Mouse (Mus musculus): ENCODE measurements around the gene Tgds. TPM values are rescaled to one million over a fixed set of nuclear protein-coding genes. Genes with fewer than 3 reads are reported as not detected.
"Not testable (repeated sequence)": the region's sequence is repeated elsewhere in the genome, so short reads cannot be mapped to it uniquely, and the experiment has no call there.

Tgds gene
- 10.9 and 11.7 TPM in 2 replicates for polyA plus RNA-seq (2012; rRNA removed)

DNA sequence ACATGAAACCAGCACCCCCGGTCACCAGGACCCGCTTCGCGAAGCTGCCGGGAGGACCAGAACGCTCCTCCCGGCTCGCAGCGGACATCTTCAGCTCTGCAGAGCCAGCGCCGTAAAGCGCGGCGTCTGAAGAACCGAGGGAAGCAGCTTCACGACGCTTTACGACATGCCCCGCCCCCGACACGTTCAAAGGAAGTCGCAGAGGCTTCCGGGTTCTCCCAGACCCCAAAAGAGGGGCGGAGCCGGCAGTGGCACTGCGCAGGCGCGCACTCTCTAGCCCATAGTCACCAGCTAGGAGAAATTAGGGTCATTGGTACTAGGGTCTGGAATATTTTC is at the start of gene Tgds:
Gene Tgds (minus strand): TSS at position 114 of the 336 bp plus-strand sequence.
- under 1% methylated on average over 28 of the region's 28 CpGs for WGBS
- peak; percentile 99 for DNase-seq (ENCODE audit: low read depth, low spot score)

DNA sequence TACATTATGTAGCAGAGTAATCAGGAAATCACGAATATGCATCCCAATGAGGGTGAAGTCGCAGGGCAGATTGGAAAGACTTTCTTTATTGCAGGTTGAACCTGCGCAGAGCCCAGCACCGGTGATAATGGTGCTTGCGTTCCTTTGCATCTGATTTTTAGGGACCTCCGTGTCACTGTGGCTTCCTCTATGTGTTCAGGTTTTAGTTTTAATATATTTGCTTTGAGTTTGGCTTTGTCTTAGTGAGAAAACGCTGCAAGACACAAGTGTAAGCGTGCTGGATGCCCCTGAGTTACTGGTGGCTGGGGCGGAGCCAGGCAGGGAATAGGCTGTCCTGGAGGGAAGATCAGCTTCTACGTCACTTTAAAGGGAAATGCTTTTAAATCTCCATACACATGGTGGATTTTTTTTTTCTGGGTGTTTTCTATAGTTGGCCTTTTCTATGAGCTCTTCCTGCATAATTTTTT is 48.2 kb upstream of the Tgds start:
- DNase-seq (ENCODE audit: low read depth, low spot score): peak; percentile 35
- WGBS: 6% methylated on average over 10 of the region's 10 CpGs

DNA sequence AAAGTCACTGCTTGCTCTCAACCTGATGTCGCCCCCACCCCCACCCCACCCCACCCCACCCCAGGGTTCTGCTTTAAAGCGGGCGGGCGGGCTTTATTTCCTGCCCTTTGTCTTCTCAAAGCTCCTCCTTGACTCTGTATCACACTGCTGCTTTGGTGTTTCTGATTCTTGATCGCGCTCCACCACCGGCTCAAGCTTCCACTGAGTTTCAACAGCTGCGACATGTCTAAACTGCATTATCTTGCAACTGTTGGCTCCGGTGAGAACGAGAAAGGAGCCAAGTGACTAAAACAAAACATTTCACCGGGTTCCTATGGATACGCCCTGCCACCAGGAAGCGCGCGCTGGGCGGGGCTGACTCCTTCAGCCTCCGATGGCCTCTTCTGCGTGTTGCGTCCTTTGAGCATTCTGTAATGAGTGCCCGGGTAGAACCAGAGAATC is 47.6 kb upstream of the Tgds start:
- peak; percentile 68 for DNase-seq (ENCODE audit: low read depth, low spot score)
- under 1% methylated on average over 20 of the region's 20 CpGs for WGBS

DNA sequence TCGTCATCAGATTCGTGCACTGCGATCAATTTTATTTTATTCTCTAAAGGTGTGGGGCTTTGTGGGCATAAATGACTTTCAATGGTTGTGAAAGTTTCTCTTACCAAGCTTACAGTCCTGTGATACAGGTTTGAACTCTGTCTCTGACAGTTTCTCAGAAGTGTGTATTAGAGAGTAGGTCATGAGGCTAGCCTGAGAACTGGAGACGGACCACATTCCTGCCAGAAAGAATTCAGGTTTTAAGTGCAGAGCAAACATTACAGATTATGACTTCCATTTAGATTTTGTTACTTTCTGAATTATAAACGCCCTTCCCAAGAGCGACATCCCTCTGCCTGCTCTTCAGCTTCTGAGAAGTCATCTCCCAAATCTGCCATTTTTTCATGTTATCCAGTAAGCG is 47.1 kb upstream of the Tgds start:
- 31% methylated on average over 7 of the region's 7 CpGs for WGBS
- no peak for DNase-seq (ENCODE audit: low read depth, low spot score)

DNA sequence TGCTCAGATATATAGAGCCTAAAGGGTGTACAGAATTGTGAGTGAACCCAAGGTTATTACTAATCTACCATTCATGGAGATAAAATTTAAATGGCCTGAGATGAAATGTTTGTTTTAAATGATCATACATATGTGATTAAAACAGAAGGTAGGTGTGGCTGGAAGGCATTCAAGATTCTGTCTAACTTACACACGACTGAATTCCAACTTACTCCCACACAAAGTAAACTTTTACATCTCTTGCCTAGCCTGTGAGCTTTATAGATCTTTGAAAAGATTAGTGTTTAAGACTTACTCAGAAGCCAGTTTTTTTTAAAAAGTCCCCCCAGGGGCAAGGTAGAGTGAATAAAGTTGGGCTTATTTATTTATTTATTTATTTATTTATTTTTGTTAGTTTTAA is 46.7 kb upstream of the Tgds start:
- WGBS: 10% methylated on average over 1 of the region's 1 CpGs
- DNase-seq (ENCODE audit: low read depth, low spot score): no peak

DNA sequence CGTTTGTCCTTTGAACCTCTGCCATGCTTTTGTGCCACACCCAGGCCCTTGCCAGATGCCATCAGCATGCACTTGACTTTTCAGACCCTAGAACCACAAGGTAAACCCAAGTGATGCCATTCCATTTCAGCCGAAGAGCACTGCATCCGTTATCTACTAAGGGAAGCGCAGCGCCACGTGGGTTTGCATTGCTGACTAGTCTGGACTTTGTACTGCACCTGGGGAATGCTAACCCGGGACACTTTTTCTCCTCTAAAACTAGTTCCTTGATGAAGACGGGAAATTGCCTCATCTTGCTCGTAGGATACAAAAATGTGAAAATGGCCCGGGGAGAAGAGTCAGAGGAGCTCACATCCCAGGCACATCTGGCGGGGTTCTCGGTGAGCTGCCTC is 43.1 kb upstream of the Tgds start:
- 45% methylated on average over 12 of the region's 12 CpGs for WGBS
- no peak for DNase-seq (ENCODE audit: low read depth, low spot score)

DNA sequence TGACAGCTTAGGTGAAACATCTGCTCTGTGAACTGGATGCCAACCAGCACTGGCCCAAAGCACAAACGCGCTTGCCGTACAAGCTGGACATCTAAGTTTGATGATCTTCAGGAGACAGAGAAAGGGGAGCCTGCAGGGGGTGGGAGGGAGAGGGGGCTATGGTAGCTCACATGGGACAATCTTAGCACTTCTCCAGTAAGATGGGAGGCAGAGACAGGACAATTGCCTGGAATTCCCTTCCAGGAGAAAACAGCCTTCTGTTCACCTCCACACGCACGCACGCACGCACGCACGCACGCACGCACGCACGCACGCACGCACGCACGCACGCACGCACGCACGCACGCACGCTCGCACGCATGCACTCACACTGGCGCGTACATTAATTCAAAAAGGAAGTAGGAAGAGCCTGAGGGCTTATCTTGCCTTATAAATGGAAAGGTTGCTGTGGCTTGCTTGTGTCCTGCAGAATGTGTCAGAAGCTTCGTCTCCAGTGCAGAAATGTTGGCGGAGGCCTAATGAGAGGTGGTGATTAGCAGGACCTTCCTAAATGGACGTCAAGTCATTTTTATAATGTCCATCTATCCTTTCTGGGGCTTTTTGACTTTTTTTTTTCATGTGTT is 42.6 kb upstream of the Tgds start:
- no peak for DNase-seq (ENCODE audit: low read depth, low spot score)
- 83% methylated on average over 30 of the region's 30 CpGs for WGBS

DNA sequence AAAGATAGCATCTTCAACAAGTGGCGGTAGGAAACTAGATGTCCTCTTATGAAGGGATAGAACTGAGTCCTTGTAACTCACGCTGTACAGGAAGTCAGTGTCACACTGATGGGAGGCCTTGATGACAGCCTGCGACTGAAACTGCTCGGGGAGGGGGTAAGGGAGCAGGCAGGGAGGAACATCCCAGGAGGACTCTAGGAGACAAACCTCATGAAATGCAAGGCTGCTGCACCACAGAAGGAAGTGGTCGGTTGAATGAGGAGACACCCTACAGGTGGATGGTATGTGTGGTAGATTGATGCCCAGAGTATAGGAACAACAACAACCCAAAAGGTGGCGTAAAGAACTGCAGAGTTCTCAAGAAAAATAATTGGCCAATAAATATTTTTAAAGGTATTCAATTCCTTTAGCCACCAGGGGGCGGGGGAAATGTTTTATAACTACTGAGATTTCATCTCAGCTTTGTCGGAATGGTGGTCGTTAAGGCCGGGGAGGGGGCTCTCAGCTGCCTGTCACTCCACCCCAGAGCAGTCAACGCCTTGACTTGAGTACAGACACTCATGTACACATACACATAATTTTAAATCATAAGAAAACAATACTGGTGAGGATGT is 41.1 kb upstream of the Tgds start:
- no peak for DNase-seq (ENCODE audit: low read depth, low spot score)
- 73% methylated on average over 11 of the region's 11 CpGs for WGBS

DNA sequence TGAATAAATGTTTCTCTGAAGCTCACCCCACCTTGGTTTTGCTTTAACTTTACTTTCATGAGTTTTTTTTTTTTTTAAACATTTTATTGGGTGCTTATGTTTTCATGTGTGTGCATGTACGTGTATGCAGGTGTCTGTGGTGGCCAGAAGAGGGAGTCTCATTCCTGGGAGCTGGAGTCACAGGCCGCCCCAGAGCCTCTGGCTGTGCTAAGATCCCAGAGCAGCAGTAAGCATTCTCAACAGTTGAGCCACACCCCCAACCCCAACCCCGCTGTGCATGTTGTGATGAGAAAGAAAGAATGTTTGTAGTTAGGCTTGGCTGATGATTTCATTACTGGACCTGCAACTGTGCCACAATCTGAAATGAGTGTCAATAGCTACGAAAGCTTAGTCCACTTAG is 36.2 kb upstream of the Tgds start:
- DNase-seq (ENCODE audit: low read depth, low spot score): no peak
- 97% methylated on average over 4 of the region's 4 CpGs for WGBS

DNA sequence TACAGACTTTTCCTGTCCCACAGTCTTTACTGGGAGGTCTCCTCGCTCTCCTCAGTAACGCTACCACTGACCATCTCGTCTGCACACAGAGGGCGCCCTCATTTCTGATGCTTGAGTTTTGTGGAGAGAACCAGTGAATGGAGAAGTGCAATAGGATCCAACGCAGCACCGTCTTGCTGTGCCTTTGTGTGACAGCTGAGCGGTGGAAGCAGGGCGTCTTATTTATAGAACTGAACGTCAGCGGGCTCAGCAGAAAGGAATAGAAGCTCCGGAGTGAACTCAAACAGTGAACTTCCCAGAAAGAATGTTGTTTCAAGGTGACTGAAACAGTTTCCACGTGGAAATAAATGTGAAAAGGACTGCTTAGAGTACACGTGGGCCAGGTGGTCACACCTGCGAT is 30.1 kb upstream of the Tgds start:
- DNase-seq (ENCODE audit: low read depth, low spot score): no peak
- 88% methylated on average over 14 of the region's 14 CpGs for WGBS

DNA sequence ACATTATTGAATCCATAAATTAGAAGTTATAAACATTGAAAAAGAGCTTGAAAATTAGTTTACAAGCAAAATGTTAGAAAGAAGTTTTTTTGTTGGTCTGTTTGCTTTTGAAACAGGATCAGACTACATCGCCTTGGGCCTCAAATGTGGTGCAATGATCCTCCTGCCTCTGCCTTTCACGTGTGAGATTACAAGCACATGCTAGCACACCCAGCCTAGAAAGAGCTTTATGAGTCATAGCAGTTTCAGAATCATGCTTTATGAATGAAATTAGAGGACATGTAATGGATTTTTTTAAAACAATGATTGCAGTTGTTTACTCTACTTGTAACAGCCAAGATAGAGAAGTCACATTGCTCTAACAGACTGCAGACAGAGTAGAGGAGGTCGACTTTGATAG is 29.2 kb upstream of the Tgds start:
- no peak for DNase-seq (ENCODE audit: low read depth, low spot score)
- 69% methylated on average over 3 of the region's 3 CpGs for WGBS

DNA sequence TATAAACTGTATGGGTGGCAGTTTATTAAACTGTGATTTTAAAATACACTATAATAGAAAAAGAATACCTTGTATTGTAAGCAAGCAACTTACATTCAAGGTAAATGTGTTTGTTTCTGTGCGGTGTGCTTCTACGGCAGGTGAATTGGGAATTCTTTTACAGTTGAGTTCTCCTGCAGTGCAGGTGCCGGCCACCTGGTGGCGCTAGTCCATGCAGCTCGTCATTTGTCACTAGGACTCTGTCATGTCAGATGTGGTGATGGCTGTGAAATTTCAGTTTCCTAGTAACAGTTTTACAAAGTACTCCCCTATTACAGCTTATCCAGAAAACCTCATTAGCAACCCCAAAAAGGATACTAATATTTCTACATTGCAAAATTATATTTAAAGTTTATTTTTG is 24.6 kb upstream of the Tgds start:
- no peak for DNase-seq (ENCODE audit: low read depth, low spot score)
- WGBS: 22% methylated on average over 5 of the region's 5 CpGs

DNA sequence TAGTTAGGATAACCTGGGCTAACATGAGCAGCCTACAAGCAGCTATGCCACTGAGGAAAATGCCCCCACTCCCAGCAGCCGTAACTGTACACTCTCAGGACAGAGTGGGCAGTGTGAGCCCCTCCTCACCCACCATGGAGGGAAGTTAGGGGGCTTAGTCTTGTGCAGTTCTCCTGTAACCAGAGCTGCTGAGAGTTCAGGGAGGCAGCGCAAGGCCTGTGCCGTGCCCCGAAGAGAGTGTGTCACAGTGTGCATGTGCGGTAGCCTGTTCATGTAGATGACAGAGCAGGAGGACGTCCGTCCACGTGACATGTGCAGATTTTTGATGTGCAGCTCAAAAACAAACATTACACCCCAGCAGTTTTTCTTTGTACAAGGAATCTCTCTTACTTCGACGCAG is 24.2 kb upstream of the Tgds start:
- 83% methylated on average over 10 of the region's 10 CpGs for WGBS
- DNase-seq (ENCODE audit: low read depth, low spot score): no peak

DNA sequence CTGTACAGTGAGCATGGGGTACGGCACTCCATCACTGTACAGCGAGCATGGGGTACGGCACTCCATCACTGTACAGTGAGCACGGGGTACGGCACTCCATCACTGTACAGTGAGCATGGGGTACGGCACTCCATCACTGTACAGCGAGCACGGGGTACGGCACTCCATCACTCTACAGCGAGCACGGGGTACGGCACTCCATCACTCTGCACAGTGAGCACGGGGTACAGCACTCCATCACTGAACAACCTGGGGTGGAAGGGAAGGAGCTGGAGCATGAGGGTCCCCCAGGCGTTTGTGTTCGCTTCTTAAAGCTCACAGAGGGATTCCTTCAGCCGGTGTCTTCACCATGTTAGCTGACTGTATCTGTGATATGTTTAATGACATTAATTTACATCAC is 23.5 kb upstream of the Tgds start:
- not testable (repeated sequence) for DNase-seq (ENCODE audit: low read depth, low spot score)
- 94% methylated on average over 16 of the region's 16 CpGs for WGBS

DNA sequence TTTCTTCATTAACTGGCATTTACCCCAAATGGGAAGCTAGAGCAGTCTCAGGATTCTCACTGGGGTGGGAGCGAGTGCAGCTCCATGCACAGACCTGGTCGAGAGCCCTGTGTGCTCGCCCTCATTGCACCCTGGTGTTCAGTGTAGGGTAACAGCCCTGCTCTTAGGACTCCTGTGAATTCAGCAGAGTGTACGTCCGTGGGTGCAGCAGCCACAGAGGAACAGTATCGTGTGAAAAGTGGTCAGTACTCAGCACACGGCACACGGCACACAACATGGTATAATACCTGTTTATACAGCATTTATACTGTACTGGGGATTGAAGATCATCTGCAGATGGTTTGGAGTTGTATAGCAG is 19.7 kb upstream of the Tgds start:
- DNase-seq (ENCODE audit: low read depth, low spot score): no peak
- 92% methylated on average over 8 of the region's 8 CpGs for WGBS

DNA sequence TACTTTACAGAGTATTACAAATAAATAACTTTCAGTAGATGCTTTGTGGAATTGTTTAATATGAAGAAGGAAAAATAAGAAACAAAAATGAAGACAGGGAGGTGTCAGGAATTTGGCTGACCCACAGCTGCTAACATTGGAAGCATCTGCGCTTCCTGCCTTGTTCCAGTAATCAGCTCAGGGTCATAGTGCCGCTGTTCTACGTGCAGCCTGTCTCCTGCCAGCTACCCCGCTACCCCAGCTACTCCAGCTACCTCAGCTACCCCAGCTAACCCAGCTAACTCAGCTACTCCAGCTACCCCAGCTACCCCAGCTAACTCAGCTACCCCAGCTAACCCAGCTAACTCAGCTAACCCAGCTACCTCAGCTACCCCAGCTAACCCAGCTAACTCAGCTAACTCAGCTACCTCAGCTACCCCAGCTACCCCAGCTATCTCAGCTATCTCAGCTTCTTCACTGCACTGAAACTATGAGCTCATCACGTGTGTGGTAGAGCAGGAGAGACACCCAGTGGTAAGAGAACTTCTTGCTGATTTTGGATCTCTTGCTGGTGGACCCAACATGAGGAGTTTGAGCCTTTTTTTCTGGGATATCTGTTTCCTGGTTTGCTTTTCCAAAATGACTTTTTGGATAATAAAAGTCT is 19.2 kb upstream of the Tgds start:
- WGBS: 53% methylated on average over 5 of the region's 5 CpGs

DNA sequence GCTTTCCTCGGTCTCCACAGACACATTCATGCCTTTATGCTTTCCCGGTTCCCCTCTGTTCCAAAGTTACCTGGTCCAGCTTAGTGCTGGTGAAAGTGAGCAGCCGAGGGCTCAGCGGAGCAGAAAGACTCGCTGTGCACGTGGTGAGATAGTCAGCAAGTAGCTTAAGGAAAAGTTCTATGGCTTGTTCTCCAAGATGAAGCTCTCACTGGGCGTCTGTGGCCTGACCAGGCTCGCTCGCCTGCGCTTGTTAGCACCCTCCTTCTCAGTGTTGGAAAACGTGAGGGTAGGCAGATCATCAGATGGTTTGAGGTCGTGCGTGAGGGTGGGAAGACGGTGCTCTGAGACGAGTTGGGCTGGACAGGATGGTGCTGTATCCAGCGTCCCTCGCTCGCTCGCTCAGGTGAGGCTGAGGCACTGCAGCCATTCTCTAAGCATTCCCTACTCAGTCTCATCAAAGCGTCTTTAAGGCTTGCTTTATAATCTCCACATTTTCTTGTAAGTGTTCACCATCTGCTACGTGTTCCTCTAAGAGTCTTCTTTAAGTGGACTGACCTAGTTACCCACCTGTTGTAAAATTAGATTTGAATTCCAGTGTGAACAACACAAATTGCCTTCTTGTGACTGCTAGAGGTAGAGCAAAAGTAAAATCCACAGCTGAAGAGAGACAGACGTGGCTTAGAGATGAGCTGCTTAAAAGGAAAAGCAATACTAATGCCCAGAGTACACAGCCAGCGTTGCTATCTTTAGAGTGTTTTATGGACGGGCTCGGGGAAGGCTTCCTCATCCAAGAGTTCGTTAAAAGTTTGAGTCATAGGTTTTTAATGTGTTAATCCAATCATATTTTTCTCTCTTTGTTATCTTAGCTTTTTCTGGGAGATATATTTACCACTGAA is 18.3 kb upstream of the Tgds start:
- WGBS: 68% methylated on average over 26 of the region's 26 CpGs
- no peak for DNase-seq (ENCODE audit: low read depth, low spot score)

More for the DNA sequence above, 19.2 kb upstream of the Tgds start:
- DNase-seq (ENCODE audit: low read depth, low spot score): no peak

DNA sequence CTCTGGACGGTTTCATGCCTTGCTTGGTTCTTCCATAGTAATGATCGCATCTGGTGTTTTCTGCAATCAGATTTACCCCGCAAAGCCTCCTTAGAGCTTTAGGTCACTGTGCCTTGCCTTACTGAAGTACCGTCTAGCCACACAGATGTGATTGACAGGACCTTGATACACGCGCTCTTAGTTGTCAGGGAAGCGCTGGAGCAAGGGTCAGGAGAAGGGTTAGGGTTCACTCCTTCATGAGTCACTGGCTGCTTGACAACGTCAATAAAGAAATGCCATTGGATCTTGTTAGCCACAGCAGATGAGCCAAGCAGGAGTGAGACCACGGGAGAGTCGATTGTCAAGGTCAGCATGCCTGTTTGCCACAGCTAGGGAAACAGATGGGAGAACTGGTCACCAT is 16.0 kb upstream of the Tgds start:
- WGBS: 66% methylated on average over 10 of the region's 10 CpGs
- no peak for DNase-seq (ENCODE audit: low read depth, low spot score)

DNA sequence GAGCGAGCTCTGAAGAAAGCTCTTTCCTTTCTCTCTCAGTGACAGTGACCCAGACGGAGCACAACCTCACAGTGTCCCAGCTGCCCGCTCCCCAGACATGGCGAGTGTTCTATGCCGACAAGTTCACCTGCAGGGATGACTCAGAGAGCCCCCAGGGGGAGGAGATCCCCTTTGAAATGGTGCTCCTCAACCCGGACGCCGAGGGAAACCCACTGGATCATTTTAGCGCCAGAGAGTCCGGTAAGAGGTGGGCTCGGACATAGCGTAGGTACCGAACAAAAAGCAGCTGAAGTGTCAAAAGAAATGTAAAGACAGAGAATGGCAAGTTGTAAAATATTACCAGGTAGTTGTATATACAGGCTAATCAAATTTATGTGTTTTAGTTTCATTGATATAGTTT is 15.5 kb upstream of the Tgds start:
- 95% methylated on average over 13 of the region's 13 CpGs for WGBS

DNA sequence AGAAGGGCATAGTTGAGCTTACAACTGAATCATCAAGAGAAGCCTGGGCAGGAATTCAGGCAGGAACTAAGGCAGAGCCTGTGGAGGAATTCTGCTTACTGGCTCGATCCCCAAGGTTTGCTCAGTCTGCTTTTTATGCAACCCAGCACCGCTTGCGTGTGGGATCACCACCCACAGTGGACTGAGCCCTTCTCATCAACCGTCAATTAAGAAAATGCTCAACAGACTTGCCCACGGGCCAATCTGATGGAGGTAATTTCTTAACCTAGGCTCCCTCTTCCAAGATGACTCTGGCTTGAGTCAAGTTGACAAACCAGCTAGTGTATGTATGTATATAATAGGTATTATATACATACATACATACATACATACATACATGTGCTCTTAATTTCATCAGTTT is 9.7 kb upstream of the Tgds start:
- DNase-seq (ENCODE audit: low read depth, low spot score): no peak
- 92% methylated on average over 5 of the region's 5 CpGs for WGBS

More for the DNA sequence above, 15.5 kb upstream of the Tgds start:
- DNase-seq (ENCODE audit: low read depth, low spot score): no peak

All from large intestine, adult 2 months (tissue).